Mouse (Mus musculus) liver, postnatal 0 days (tissue): ENCODE data around the gene Fam13a. TPM values are rescaled to one million over a fixed set of nuclear protein-coding genes. Genes with fewer than 3 reads are reported as not detected.

Source experiments
- ATAC-seq: fragments of 200-750 bp; cut with Nextera tagmentation; 2 replicates; pipeline ENCODE4 v1.8.0; 2017; ENCODE audit warnings: mild to moderate bottlenecking, moderate library complexity
- DNase-seq: peaks from one replicate; pipeline ENCODE4 v3.0.0-alpha.2; 2016
- H3K27ac ChIP-seq: fragments of 300-500 bp; sonication (generic); 2 replicates; pipeline ENCODE4 v1.5.1; 2014; ENCODE audit warnings: antibody characterized with exemption, moderate library complexity, mild to moderate bottlenecking, low read depth
- H3K27me3 ChIP-seq: fragments of 300-500 bp; sonication (generic); 2 replicates; pipeline ENCODE4 v1.6.1; 2014; ENCODE audit warnings: low read length, control low read depth, mixed read lengths; ENCODE audit not compliant: insufficient read depth
- H3K36me3 ChIP-seq: fragments of 300-500 bp; sonication (generic); replicated peaks from 2 replicates; pipeline ENCODE4 v1.6.1; 2014; ENCODE audit warnings: mild to moderate bottlenecking, control low read depth, low read length, moderate library complexity, mixed read lengths; ENCODE audit not compliant: insufficient read depth
- H3K4me1 ChIP-seq: fragments of 300-500 bp; sonication (generic); 2 replicates; pipeline ENCODE4 v1.6.1; 2014; ENCODE audit warnings: antibody characterized with exemption, mild to moderate bottlenecking, control low read depth; ENCODE audit not compliant: insufficient read depth
- H3K4me2 ChIP-seq: fragments of 300-500 bp; sonication (generic); 2 replicates; pipeline ENCODE4 v1.6.1; 2014; ENCODE audit warnings: low read depth, mild to moderate bottlenecking, low read length, moderate library complexity, mixed read lengths
- H3K4me3 ChIP-seq: fragments of 300-500 bp; sonication (generic); 2 replicates; pipeline ENCODE4 v1.5.1; 2014; ENCODE audit warnings: low read depth, low read length
- H3K9ac ChIP-seq: fragments of 300-500 bp; sonication (generic); replicated peaks from 2 replicates; pipeline ENCODE4 v1.6.1; 2014; ENCODE audit warnings: mild to moderate bottlenecking, moderate library complexity
- H3K9me3 ChIP-seq: fragments of 300-500 bp; sonication (generic); 2 replicates; pipeline ENCODE4 v1.6.1; 2016; ENCODE audit warnings: mild to moderate bottlenecking, control low read depth, low read length, mixed read lengths
- CTCF ChIP-seq: sonication (generic); IDR thresholded peaks from 2 replicates; pipeline ENCODE4 v1.5.1; 2016; ENCODE audit warnings: antibody characterized with exemption, low read depth
- EP300 ChIP-seq: IDR thresholded peaks from 2 replicates; pipeline ENCODE4 v1.6.1; 2016; ENCODE audit warnings: antibody characterized with exemption, low read depth, mild to moderate bottlenecking
- WGBS: fragments of 180-500 bp; shearing (Covaris S2); extraction: QIAGEN DNeasy Blood & Tissue Kit; methylation state at CpG from one replicate; pipeline ENCODE4 v1.1.7; 2014; ENCODE audit not compliant: insufficient replicate concordance; 5-methylcytosine and 5-hydroxymethylcytosine counted together
- polyA plus RNA-seq: library from polyadenylated mRNA; unstranded; fragments of >200 nt; fragmentation: Nextera tagmentation; extraction: Ambion mirVana; gene quantifications from 2 replicates; pipeline ENCODE4 v1.2.1, GENCODE M21; 2015

Gene Fam13a
- polyA plus RNA-seq, 1 experiment from 2014 or later: 1.6 TPM

DNA sequence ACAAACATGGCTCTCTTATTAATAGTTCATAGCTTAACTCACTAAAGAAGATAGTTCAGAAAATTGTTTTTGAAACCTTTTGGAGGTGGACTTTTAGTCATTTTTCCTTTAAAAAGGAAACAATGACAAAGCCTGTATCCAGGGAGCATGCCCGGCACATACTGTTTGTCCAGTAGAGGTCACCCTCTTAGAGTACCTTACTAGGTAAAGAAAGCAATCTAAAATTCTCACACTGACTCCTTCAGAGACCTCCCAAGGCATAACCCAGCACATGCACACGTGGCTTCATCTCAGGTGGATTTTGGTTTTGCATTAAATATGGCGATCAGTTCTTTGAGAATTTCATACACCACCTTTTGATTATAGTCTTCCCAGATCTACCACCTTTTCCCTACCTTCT lies 102.7 kb downstream of the Fam13a start:
- no peaks in the 10 kb centered on the region; the same call in 1 of the 2 replicates for H3K36me3 ChIP-seq
- H3K4me2 ChIP-seq: no peak overlapping the region
- ATAC-seq (no peak), DNase-seq (no peak)
- H3K27me3 ChIP-seq: no peaks in the 10 kb centered on the region
- H3K4me3 ChIP-seq: no peak overlapping the region
- 47% methylated on average over 3 of the region's 3 CpGs for WGBS
- no peak overlapping the region for H3K9ac ChIP-seq
- peak; percentile 45 for TF ChIP-seq CTCF
- no peak for TF ChIP-seq EP300
- no peaks in the 10 kb centered on the region for H3K9me3 ChIP-seq
- no peaks in the 10 kb centered on the region for H3K4me1 ChIP-seq
- no peak overlapping the region for H3K27ac ChIP-seq

GRCm38 (mm10) chr6:58920735-58921134 lies 103.6 kb downstream of the Fam13a start:
- no peaks in the 10 kb centered on the region for H3K27me3 ChIP-seq
- DNase-seq (no peak), ATAC-seq (no peak)
- no peaks in the 10 kb centered on the region for H3K9me3 ChIP-seq
- H3K36me3 ChIP-seq: no peaks in the 10 kb centered on the region; the same call in 1 of the 2 replicates
- H3K27ac ChIP-seq: no peak overlapping the region
- no peak overlapping the region for H3K4me3 ChIP-seq
- H3K4me2 ChIP-seq: no peak overlapping the region
- H3K4me1 ChIP-seq: no peaks in the 10 kb centered on the region
- no peak overlapping the region for H3K9ac ChIP-seq
- TF ChIP-seq EP300: no peak
- TF ChIP-seq CTCF: no peak
- 75% methylated on average over 6 of the region's 6 CpGs for WGBS

DNA sequence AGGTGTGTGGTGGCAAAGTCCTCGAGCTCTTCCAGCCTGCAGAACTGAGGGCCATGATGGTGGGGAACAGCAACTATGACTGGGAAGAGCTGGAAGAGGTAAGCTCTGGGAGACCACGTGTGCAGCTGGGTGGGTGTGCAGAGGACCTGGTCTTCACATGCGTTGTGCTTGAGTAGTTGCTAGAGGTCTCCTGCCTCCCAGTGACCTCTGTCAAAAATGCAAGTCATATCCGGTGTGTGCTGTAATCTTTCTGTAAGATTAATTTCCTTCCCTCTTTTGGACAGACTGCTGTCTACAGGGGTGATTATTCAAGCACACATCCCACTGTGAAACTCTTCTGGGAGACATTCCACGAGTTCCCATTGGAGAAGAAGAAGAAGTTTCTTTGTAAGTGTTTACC lies 107.9 kb downstream of the Fam13a start:
- TF ChIP-seq CTCF (no peak), EP300 (no peak)
- H3K9ac ChIP-seq: no peak overlapping the region
- H3K36me3 ChIP-seq: no peaks in the 10 kb centered on the region; the same call in 1 of the 2 replicates
- no peaks in the 10 kb centered on the region for H3K27me3 ChIP-seq
- peak; percentile 43 for ATAC-seq
- no peaks in the 10 kb centered on the region for H3K4me1 ChIP-seq
- H3K4me2 ChIP-seq: no peak overlapping the region
- no peak for DNase-seq
- 28% methylated on average over 5 of the region's 5 CpGs for WGBS
- no peak overlapping the region for H3K4me3 ChIP-seq
- H3K27ac ChIP-seq: no peak overlapping the region
- H3K9me3 ChIP-seq: no peaks in the 10 kb centered on the region

DNA sequence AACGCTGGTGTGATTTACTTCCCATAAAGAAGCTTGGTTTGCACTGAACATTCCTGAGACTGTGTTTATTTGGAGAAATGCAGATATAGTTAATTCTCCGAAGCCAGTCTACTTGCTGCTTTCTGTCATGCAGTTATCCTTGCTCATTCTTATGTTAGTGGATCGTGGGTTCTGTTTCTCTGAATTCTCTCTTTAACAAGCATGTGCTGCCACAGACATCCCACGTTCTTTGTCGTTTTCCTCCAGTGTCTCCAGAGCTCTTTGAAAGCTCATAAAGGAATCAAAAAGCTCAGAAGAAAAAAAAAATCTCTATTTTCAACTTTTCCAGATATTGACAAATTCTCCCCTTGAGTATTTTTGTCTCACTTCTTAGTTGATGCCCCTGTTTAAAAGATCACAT lies 110.4 kb downstream of the Fam13a start:
- WGBS: 75% methylated on average over 5 of the region's 5 CpGs
- no peak overlapping the region for H3K4me3 ChIP-seq
- no peak for DNase-seq
- no peaks in the 10 kb centered on the region for H3K4me1 ChIP-seq
- TF ChIP-seq EP300 (no peak), CTCF (no peak)
- no peak overlapping the region for H3K9ac ChIP-seq
- ATAC-seq: no peak
- H3K27me3 ChIP-seq: no peaks in the 10 kb centered on the region
- H3K4me2 ChIP-seq: no peak overlapping the region
- no peak overlapping the region for H3K27ac ChIP-seq
- no peaks in the 10 kb centered on the region for H3K9me3 ChIP-seq
- no peaks in the 10 kb centered on the region; the same call in 1 of the 2 replicates for H3K36me3 ChIP-seq

- ATAC-seq (no peak), DNase-seq (no peak)
- no peaks in the 10 kb centered on the region for H3K27me3 ChIP-seq
- no peaks in the 10 kb centered on the region for H3K4me1 ChIP-seq
- no peak overlapping the region for H3K4me2 ChIP-seq
- no peak overlapping the region for H3K27ac ChIP-seq
- TF ChIP-seq CTCF (no peak), EP300 (no peak)
- 52% methylated on average over 3 of the region's 3 CpGs for WGBS
- no peak overlapping the region for H3K9ac ChIP-seq
- no peaks in the 10 kb centered on the region; the same call in 1 of the 2 replicates for H3K36me3 ChIP-seq
- H3K9me3 ChIP-seq: no peaks in the 10 kb centered on the region
- no peak overlapping the region for H3K4me3 ChIP-seq
These were observed 110.8 kb downstream of the Fam13a start for GRCm38 (mm10) chr6:58913551-58913950.

- no peak overlapping the region for H3K9ac ChIP-seq
- no peaks in the 10 kb centered on the region for H3K27me3 ChIP-seq
- no peak for ATAC-seq
- TF ChIP-seq EP300: no peak
- TF ChIP-seq CTCF: no peak
- no peak overlapping the region for H3K27ac ChIP-seq
- H3K4me2 ChIP-seq: no peak overlapping the region
- DNase-seq: no peak
- 70% methylated on average over 5 of the region's 5 CpGs for WGBS
- H3K4me3 ChIP-seq: no peak overlapping the region
- H3K4me1 ChIP-seq: no peaks in the 10 kb centered on the region
- no peaks in the 10 kb centered on the region for H3K9me3 ChIP-seq
- H3K36me3 ChIP-seq: no peaks in the 10 kb centered on the region
These were observed 111.5 kb downstream of the Fam13a start for GRCm38 (mm10) chr6:58912842-58913241.

- TF ChIP-seq CTCF (no peak), EP300 (no peak)
- H3K4me2 ChIP-seq: no peak overlapping the region
- DNase-seq: no peak
These were observed 116.6 kb downstream of the Fam13a start for GRCm38 (mm10) chr6:58907791-58908190.

More at GRCm38 (mm10) chr6:58907791-58908190, 116.6 kb downstream of the Fam13a start:
- Histone ChIP-seq H3K36me3 (no peaks in the 10 kb centered on the region; the same call in 1 of the 2 replicates), H3K9ac (no peak overlapping the region), H3K27ac (no peak overlapping the region), H3K4me3 (no peak overlapping the region), H3K27me3 (no peaks in the 10 kb centered on the region), H3K9me3 (no peaks in the 10 kb centered on the region), H3K4me1 (no peaks in the 10 kb centered on the region)
- ATAC-seq: no peak
- 69% methylated on average over 2 of the region's 2 CpGs for WGBS
